Mouse (Mus musculus): ENCODE measurements around the gene Chrnb4.

Chrnb4 gene

DNA sequence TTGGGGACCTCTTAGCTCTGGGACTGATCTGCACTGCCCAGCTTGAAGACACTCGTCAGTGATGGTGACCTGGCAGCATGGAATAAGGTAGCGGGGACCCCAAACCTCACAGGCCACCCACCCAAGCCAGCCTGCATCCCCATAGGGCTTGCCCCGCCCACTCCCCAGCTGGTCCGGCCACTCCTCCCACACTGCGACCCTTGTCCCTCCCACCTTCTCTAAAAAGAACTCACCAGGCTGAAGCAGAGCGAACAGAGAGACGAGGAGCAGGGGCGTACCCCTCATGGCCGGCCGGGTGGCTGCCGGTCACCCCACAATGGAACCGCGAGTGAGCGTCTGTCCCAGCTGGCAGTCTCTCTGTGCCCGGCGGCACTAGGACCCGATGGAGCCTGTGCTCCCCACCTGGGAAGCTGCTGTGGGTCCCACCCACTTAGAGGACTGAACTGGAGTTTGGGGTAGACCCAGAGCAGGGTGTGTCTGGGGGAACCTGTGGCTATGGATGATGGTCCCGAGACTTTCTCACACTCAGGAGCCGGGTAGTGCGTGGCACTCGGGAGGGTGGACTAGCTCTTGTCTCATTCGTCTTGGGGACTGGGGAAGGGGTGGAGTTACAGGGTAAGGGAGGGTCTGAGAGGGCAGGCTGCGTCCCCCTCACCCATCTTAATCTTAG, at the start of gene Chrnb4:
Gene Chrnb4, minus strand, starts transcription at position 569 of the 670 bp plus-strand sequence.
- DNase-seq = peak; percentile 38 to 52

DNA sequence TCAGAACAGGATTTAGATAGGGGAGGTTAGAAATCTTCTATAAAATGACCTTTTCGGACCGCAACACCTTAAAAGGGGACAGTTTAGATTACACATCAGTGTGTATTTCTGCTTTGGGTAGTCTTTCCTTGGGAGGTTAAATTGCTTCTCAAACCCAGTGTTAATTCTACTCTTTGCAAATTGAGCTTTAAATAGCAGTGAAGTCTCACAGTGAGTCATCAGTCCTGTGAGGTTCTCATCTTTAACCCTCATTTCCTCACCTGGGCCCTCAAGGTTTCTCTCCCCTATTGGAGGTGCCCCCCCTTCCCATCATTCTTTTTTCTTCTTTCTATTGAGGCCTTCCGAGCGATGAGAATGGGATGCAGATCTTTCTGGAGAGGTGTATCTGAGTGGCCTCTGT, 48.3 kb upstream of the Chrnb4 start:
- no peak for DNase-seq

DNA sequence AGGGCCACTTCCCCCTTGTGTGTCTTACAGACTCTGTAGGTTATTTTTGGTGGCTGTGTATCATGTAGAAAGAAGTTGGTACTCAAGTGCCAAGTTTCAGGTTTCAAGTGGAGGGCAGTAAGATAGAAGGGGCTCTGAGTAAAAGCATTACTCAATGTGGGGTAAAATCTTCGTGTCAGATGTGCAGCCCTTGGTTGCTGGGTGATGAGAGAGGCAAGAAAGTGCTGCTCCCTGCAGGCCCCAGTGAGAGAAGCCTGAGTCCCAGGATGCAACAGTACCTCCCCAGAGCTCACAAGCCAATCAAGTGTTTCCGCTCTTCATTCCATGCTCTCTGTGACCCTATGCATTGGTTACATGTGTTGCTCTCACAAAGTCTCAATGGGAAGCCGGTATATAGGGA, 47.5 kb upstream of the Chrnb4 start:
- DNase-seq = no peak

DNA sequence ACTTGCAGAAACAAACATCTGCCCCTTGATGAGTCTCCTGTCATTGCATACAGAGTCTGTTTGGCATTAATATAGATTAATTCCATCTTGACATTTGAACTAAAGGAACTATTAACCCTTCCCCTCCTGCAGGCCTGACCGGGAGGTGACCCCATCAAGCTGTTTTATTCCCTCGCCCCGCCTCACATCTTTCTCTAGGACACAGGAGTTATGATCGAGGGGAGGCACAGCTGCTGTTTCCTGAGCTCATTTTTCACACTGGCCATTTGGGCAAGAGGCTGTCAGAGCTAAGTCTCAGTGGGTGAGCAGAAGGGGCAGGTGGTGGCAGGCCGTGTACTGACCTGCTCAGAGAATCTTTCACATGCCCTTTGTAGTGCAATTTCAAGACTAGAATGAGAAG, 41.6 kb upstream of the Chrnb4 start:
- no peak for DNase-seq

DNA sequence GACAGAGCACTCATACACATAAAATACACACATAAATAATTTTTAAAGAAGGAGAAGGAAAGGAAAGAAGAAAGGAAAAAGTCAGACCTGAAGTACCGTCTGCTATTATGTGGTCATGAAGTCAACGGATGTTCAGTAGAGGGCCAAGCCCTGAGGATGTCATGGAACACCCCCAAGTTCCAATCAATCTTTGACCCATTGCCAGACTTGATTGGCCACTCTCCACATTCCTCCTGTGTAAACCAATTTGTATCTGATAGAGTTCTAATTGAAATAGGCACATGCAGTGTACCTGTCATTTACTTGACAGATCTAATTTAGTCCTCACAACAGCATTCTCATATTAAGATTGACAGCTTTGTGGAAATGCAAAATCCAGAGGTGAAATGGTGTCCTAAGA, 40.6 kb upstream of the Chrnb4 start:
- DNase-seq = no peak

DNA sequence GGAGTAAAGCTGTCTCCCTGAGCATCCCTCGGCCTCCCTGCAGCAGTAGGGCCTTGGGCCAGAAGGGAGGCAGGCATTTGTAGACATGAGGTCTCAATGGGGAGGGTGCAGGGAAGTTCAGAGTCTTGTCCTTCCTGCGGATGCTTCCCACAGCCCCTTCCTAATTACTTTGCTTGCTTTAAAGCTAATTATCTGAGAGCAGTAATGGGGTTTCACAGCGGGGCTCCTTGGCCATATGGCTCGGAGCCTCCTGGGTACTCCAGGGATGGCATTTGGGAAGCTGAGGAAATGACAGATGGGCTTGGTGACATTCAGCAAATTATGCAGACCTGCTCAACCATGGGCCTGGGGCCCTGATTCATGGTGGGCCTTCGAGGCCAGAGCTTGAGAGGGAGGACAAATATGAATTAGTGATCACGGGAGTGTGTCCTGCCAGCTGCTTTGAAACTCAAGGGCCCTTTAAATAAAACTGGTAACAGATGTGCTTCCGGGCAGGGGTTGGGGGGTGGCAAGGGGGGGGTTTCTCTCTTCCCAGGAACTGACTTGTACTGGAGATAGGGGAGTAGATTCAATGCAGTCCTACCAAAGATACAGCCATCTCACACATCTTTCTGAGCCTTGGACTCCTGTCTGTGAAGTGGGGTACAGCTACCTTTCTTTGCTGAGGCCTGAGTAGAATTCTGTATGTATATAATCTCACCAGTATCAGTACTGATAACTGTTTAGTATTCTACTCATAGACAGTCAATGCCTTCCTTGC, 34.8 kb upstream of the Chrnb4 start:
- DNase-seq = no peak

DNA sequence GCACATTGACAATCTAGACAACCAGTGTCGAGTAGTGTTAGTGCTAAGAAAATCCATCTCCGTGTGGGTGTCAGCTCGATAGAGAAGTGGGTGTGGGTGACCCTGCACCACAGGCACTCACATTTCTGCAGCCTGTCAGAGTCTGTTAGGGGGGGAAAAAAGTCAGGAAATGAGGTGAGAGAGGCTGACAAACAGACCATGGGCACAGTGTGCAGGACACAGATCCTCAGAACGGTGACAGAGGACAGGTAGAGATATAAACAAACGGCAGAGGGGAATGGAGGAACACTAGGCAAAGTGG, 19.3 kb upstream of the Chrnb4 start:
- no peak for DNase-seq

DNA sequence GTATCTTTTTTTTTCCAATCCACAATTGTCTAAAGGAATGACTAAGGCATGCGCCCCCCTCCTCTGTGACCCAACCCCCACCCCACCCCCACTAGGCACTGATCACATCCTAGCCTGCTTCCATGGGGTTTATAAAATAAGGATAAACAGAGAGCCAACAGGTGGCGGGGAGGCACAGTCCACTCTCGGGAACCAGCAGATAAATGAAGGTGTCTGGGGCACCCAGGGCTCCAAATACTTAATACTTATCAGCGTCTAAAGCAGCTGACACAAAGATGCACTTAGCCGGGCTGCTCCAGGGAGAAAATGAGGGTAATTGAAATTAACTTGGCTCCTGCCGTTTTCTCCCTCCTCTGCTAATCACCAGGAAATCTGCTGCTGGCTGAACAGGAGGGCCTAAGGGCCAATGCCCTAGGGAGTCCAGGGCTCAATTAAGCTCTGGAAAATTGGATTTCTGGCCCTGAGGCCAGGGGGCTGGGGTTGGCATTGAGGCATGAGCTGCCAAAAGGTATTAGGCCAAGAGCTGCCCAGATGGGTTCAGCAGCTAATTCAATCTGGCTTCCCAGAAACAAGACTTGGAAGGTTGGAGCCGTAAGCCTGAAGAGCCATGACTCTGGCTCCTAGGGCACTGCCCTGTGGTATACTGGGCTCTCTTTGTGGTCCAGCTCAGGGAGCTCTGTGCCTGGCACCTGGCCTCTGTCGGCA, 18.8 kb upstream of the Chrnb4 start:
- DNase-seq = no peak

DNA sequence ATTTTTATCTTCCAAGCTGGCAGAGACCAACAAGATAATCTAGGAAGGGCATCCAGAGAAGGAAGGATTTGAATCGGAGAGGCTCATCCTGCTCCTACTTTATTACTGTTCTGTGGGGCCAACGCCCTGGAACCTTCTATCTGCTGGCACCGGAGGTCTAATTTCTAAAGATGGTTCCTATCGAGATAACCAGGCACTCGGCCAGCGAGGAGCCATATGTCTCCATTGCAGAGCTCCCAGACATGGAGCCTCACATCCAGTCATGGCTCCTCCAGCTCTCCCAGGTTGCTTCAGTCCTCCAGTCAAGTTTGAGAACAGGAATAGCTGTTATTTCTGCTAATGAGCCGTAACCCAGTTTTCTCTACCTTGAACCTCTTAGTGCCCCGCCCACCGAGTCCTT, 16.7 kb upstream of the Chrnb4 start:
- DNase-seq = no peak

DNA sequence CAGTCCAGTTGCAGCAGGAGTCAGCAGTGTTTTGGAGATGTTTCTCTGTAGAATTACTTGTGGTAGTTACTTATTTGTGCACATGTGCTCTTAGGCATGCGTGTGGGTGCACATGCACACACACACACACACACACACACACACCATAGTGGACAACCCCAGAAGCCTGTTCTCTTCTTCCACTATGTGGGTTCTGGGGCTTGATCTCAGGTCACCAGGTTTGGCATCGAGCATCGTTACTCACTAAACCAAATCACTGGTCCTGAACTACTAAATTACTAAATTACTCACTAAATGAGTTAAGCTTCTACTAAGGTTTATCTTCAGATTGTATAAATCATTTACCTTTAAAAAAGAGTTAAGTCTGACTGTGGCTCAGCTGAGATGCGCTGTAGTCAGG, 9.5 kb upstream of the Chrnb4 start:
- DNase-seq = peak; percentile 10 to 37

DNA sequence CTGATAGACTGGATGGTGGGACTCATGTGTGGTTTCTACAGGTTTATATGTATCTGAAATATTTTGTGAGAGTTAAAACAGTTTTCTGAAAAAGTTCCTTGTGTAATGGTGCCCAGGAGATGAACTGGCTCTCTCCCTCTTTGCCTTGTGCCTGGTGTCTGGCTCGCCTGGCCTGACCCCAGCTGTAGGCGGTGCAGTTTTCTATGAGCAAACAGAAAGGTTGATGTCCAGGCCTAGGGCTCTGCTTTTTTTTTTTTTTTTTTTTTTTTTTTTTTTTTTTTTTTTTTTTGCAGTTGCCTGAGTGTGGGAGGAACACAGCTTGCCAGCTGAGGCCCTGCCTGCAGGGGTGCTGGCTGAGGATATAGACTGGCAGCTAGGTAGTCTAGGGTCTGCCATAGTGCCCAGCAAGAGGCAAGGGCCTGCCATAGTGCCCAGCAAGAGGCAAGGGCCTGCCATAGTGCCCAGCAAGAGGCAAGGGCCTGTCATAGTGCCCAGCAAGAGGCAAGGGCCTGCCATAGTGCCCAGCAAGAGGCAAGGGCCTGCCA, 6.9 kb upstream of the Chrnb4 start:
- DNase-seq = no peak

DNA sequence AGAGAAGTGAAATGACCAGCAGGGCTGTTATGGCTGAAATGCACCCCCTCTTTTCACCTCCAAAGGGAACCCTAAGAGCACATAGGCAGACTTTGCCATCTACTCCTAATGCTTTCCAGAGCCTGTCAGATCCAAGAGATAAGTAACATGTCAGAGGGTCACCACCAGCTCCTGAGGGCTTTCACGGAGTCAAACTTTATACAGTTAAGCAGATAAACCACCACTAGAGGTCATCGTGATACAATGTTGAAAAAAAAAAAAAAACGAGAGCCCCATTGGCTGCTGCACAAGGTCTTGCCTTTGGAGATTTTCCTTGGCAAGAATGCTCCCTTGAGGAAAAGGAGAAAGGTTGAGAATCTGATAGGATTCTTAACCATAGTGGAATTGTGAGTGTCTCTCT, 1.8 kb downstream of the Chrnb4 start:
- DNase-seq = no peak

DNA sequence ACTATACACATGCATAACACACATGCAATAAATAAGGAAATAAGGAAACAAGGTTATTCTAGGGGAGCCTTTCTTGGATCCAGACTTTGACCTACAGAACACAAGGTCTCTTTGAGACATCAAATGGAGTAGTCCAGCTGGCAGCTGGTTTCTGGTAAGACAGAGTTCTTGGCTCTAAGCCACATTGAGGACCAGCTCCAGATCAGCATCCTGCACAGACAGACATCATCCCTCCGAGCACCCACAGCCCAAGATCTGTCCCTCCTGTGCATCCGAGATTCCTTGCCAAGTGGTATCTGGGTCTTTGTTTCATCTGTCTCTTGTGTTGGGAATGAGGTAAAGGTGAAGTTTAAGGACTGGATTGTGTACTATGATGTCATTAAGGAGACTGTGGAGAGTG, 3.6 kb downstream of the Chrnb4 start:
- DNase-seq = no peak

DNA sequence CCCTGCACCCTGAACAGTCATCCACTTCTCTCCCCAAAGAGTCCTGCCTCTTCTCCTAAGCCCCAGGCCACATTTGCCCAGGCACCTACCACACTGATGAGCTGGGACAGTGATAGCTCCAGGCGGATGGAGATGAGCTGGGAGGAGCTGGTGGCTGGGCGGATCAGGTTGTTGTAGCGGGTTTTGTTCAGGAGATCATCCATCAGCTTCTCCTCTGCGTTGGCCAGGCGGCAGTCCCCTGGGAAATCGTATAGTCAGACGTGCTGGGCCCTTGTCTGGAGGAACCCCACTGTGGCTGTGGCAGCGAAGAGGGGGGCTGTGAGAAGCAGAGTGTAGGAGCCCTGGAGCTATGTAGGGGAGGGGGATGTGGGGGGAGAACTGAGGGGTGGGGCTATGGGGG, 4.9 kb downstream of the Chrnb4 start:
- DNase-seq = no peak

DNA sequence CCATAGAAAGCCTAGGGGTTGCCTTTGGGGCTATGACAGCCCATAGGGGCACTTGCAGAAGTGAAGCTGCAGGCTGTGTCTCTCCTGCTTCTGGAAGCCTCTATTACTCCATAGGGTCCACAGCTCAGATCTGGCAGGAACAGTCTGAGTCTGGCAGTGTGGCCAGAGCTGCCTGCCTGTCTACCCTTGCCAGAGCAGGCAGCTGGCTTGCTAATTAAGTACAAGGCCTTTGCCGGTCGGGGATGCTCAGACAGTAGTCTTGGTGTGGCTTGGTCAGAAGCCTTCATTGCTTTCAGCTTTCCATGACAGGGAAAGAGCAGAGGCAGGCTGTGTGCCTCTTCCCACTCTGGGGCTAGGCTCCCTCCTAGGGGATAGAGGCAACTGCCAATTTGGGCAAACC, 7.2 kb downstream of the Chrnb4 start:
- DNase-seq = no peak

DNA sequence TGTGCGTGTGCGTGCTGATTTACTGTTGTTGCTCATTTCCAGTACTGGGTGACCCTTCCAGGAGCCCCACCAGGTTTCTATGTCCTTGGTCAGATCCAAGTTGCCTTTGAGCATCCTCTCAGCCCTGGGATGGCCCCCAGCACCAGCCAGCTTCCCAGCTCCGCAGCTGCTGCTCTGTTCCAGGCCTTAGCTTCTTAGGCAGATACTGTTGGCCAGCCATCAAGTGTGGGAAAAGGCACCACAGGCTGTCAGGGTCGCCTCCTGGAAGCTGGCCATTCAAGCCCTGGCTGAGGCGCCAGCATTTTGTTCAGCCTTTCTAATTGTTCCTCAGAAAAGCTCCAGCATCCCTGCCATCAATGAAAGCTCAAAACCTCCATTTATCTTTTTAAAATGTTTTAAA, 8.6 kb downstream of the Chrnb4 start:
- no peak for DNase-seq

DNA sequence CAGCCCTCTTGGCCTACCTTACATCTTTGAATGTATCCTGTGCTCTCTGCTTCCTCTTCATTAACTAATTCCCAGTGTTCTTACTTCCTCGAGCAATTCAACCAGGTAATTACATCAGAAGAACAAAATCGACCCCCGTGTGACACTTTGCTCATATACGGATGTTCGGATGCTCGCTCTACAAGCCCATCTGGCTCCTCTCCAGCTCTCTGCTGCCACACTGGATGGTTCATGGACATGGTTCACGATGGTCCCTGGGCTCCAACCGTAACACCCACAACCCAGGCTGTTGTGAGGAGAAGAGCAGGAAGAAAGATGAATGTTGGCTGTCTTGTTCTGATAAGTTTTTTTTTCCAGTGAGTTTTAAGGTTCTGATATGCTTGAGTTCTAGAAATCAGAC, 9.6 kb downstream of the Chrnb4 start:
- DNase-seq = no peak

DNA sequence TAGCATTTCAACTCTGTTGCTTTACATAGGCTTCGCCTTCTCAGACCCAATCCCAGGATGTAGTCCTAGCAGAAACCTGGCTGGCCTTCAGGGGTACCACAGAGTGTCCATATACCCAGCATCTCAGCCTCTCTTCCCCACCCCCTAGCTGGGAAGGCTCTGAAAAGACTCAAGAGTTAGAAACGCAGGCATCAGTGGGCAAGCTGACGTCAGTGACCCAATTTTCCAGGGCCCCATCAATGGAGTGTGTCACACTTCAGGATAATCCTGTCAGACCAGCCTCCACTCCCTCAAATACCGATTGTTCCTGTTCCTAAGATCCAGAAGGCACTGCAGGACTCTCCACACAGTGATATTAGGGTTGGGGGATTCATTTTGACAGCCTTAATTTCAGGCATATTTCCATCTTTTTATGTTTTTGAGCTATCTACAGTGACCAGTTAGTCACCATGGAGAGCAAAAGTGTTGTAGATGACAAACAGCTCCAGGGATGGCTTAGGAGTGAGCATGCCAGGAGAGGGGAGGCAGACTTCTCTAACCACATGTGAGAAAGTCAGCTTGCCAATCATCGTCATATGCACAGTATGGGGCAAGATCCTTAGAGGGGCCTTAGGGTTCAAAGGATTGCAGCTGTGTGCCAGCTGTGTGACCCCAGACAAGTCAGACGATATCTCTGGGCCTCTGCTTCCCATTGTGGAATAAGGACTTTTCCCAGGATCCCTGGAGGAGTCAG, 17.0 kb downstream of the Chrnb4 start:
- no peak for DNase-seq

DNA sequence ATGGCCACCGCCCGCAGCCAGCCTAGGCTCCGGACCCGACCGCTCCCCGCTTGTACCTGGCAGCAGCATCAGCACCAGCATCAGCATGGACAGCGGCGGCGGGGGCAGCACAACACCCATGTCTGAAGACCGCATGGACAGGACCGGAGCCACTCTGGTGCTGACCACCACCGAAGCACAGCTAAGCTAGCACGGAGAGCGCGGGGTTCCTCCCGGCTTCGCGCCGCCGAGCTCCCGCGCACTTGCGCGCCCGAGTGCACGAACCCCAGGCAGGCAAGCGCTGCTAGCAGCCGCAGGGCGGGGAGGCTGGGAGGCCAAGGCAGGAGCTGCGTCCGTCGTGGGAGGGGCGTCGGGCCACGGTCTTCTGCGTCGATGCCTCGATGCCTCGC, 22.3 kb downstream of the Chrnb4 start, which contains the start of gene Chrna3:
Gene Chrna3, minus strand, starts transcription at position 288 of the 389 bp plus-strand sequence.
- peak; percentile 63 to 76 for DNase-seq

DNA sequence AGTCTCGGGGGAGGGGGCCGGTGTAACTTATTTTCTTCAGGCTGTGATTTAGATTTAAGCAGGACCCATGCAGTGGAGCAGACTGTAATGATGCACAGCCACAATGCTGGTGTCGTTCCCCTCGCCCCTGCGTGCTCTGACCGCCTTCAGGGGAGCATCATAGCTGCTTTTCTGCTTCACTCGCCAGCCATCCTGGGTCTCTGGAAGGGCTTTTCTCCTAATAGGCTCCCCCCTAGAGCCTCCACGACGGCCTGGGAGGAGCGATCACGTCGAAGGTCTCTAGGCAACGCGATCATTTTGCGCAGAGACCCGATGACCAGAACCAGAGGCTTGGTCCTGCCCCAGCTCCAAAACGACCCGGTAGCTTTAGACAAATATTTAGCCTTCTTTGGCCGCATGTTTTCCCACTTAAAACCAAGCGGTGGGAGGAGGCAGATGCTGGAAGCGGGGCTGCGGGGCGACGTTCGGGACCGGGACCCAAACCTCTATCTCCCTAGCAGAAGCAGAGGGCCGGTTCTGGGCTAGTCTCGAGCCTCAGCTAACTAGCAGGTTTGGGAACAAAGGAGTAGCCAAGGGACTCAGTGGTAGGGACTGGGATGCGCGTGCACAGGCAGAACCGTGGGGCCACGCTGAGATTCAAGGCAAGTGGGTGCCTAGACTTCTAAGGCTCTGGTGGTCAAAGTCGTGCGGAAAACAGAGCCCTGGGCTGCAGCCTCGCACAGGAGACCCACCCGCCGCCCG, 22.9 kb downstream of the Chrnb4 start:
- DNase-seq = no peak

DNA sequence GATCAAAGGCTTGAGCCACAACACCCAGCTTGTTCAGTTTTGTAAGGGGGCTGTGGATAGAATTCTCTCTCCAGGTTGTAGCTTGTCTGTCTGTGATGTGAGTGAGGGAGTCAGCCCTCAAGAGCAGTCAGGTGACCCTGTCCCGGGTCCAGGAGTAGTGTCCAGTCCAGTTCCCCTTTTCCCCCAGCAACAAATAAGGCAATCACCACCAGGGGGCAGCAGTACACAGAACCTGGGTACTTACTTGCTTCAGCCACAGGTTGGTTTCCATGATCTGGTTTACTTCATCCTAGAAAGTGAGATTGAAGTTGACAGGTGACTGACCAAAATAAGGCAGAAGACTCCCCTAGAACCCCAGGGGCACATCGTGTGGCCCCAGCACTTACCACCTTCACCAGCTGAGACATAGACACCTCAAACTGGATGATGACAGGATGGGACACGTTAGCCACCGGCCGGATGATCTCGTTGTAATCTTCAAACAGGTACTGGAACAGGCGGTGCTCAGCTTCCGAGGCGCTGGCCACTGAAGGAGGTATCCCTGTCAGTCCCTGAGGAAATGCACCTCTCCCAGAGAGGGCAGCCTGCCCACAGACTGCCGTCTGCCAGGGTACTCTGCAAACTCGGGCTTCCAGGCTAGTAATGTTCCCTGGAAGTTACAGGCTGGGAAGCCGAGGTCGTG, 24.5 kb downstream of the Chrnb4 start:
- peak; percentile 90 to 92 for DNase-seq

DNA sequence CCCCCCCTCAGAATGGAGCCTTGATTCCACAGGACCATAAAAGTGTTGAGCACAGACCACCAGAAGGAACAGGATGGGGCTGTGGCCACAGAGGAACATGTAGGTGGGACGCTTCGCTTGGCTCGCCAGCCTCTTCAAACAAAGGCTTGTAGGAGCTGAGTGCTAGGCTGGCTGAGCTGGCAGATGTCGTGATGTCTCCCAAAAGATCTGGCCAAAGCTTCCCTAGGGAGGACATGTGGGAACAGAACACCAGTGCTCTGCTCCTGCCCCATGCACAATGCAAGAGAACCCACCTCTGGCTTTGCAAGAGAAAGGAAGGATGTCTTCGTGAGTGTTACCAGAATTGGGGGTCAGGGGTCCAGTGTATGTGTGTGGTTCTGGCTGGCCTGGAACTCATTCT, 25.3 kb downstream of the Chrnb4 start:
- DNase-seq = no peak

All from kidney, postnatal 4 days (tissue).